26 mouse cellular contexts compared by ENCODE assay signal in genomic region chr1:172323298-172323697, GRCm38 (mm10). TPM values are rescaled to one million over a fixed set of nuclear protein-coding genes. Genes with fewer than 3 reads are reported as not detected.
A peak's percentile ranks its signal among the peaks of the same experiment; 100 is the strongest.
DNase-seq lines count a peak whose midpoint lies in the region; ATAC-seq and TF ChIP-seq lines count a peak whose summit lies in the region.
"Had no signal": no experiment of that assay in that cellular context is flagged by ENCODE, and none has a peak within 500 bp of the region (broad histone marks: within the 10 kb centered on the region; RNA-seq: fewer than 3 reads in every experiment).

No protein-coding gene starts in this region.

- H3K9me3 ChIP-seq in forebrain, embryonic 12.5 days = no peaks in the 10 kb centered on the region
- no peaks in the 10 kb centered on the region for H3K9me3 ChIP-seq in forebrain, embryonic 15.5 days
- H3K9me3 ChIP-seq in forebrain, embryonic 14.5 days (replicated peaks; ENCODE audit: control insufficient read depth, low read length) = no peaks in the 10 kb centered on the region
- H3K9me3 ChIP-seq in liver, embryonic 11.5 days (ENCODE audit: control insufficient read depth, low read length) = no peaks in the 10 kb centered on the region
- H3K9me3 ChIP-seq: embryonic facial prominence, embryonic 10.5 days; midbrain, embryonic 10.5 days had no signal

- 12% methylated on average over 5 of the region's 5 CpGs for WGBS in forebrain, embryonic 12.5 days
- 16% methylated on average over 5 of the region's 5 CpGs for WGBS in forebrain, embryonic 15.5 days
- WGBS in forebrain, embryonic 14.5 days = 14% methylated on average over 5 of the region's 5 CpGs
- WGBS in liver, embryonic 11.5 days = 43% methylated on average over 5 of the region's 5 CpGs

- H3K27ac ChIP-seq in forebrain, embryonic 12.5 days = 0 out of 2 replicates have a peak overlapping the region, but pooled peaks have one; percentile 8
- H3K27ac ChIP-seq in forebrain, embryonic 15.5 days (replicated peaks) = no peak overlapping the region
- peak overlapping the region; percentile 90 for H3K27ac ChIP-seq in layer of hippocampus, adult 2 months
- no peak overlapping the region; the same call in 1 of the 2 replicates for H3K27ac ChIP-seq in forebrain, embryonic 14.5 days (ENCODE audit: low read depth, low read length)
- no peak overlapping the region for H3K27ac ChIP-seq in liver, embryonic 11.5 days (ENCODE audit: low read depth, low read length)
- H3K27ac ChIP-seq: heart, adult 2 months; macrophage had no signal

- H3K36me3 ChIP-seq in forebrain, embryonic 12.5 days (replicated peaks) = peaks cover 31% of the 10 kb centered on the region
- H3K36me3 ChIP-seq in forebrain, embryonic 15.5 days = peaks cover 2% of the 10 kb centered on the region; the same call in 1 of the 2 replicates
- peaks cover 26% of the 10 kb centered on the region for H3K36me3 ChIP-seq in forebrain, embryonic 14.5 days (ENCODE audit: control insufficient read depth, insufficient read depth, low read length)
- peaks cover 3% of the 10 kb centered on the region; the same call in 1 of the 2 replicates for H3K36me3 ChIP-seq in liver, embryonic 11.5 days (ENCODE audit: control insufficient read depth, insufficient read depth, low read length)

- no peak overlapping the region for H3K4me3 ChIP-seq in forebrain, embryonic 12.5 days (replicated peaks)
- H3K4me3 ChIP-seq in forebrain, embryonic 15.5 days = no peak overlapping the region
- no peak overlapping the region for H3K4me3 ChIP-seq in layer of hippocampus, adult 2 months
- H3K4me3 ChIP-seq in forebrain, embryonic 14.5 days (ENCODE audit: low read depth, low read length) = no peak overlapping the region
- no peak overlapping the region for H3K4me3 ChIP-seq in liver, embryonic 11.5 days (ENCODE audit: low read depth, low read length)
- H3K4me3 ChIP-seq: embryonic facial prominence, embryonic 10.5 days; heart, adult 2 months; midbrain, embryonic 10.5 days had no signal

- H3K27me3 ChIP-seq in forebrain, embryonic 12.5 days = peaks cover 39% of the 10 kb centered on the region
- no peaks in the 10 kb centered on the region; the same call in 1 of the 2 replicates for H3K27me3 ChIP-seq in forebrain, embryonic 15.5 days
- no peaks in the 10 kb centered on the region for H3K27me3 ChIP-seq in forebrain, embryonic 14.5 days (replicated peaks; ENCODE audit: control insufficient read depth, insufficient read depth, low read length)
- peaks cover 44% of the 10 kb centered on the region for H3K27me3 ChIP-seq in liver, embryonic 11.5 days (replicated peaks; ENCODE audit: control insufficient read depth, insufficient read depth, low read length)

- H3K4me1 ChIP-seq in forebrain, embryonic 12.5 days = peaks cover 63% of the 10 kb centered on the region
- H3K4me1 ChIP-seq in forebrain, embryonic 15.5 days = peaks cover 55% of the 10 kb centered on the region
- peaks cover 10% of the 10 kb centered on the region for H3K4me1 ChIP-seq in forebrain, embryonic 14.5 days (ENCODE audit: control insufficient read depth, insufficient read depth, low read length)
- no peaks in the 10 kb centered on the region for H3K4me1 ChIP-seq in liver, embryonic 11.5 days (replicated peaks; ENCODE audit: control insufficient read depth, insufficient read depth, low read length)

- no peak for TF ChIP-seq CTCF in layer of hippocampus, adult 2 months (conservative IDR thresholded peaks at IDR 0.05)

- no peak for DNase-seq in layer of hippocampus, adult 2 months (ENCODE audit: low spot score in 2 of 2)
- DNase-seq in layer of hippocampus, adult 9-11 months = no peak
- DNase-seq in ES-CJ7 (ENCODE audit: low read depth, low spot score) = peak; percentile 72
- DNase-seq in forebrain, embryonic 14.5 days (ENCODE audit: low spot score) = no peak
- DNase-seq in liver, embryonic 11.5 days (ENCODE audit: low spot score) = no peak
- DNase-seq in spleen, postnatal 14 days (ENCODE audit: low spot score in 2 of 2) = no peak
- DNase-seq: adrenal gland, postnatal 10 days; gastrocnemius, postnatal 36 days; heart, adult 2 months; kidney, adult 18-20 months; kidney, postnatal 4 days; liver, postnatal 0 days; thymus, postnatal 36 days had no signal

- H3K4me2 ChIP-seq in forebrain, embryonic 12.5 days = no peak overlapping the region
- no peak overlapping the region for H3K4me2 ChIP-seq in forebrain, embryonic 15.5 days (replicated peaks)
- H3K4me2 ChIP-seq in forebrain, embryonic 14.5 days (ENCODE audit: low read length) = no peak overlapping the region
- H3K4me2 ChIP-seq in liver, embryonic 11.5 days = no peak overlapping the region

- H3K9ac ChIP-seq in forebrain, embryonic 12.5 days = no peak overlapping the region
- no peak overlapping the region for H3K9ac ChIP-seq in forebrain, embryonic 15.5 days (replicated peaks)
- H3K9ac ChIP-seq in forebrain, embryonic 14.5 days (ENCODE audit: low read length) = peak overlapping the region; percentile 7; the same call in 1 of the 2 replicates
- no peak overlapping the region for H3K9ac ChIP-seq in liver, embryonic 11.5 days (ENCODE audit: low read depth, low read length)
- H3K9ac ChIP-seq: liver, postnatal 0 days had no signal

- ATAC-seq in forebrain, embryonic 12.5 days (ENCODE audit: low FRiP score) = no peak
- ATAC-seq in forebrain, embryonic 15.5 days (replicated peaks) = no peak
- no peak for ATAC-seq in forebrain, embryonic 14.5 days
- ATAC-seq in liver, embryonic 11.5 days (replicated peaks; ENCODE audit: low FRiP score) = no peak
- ATAC-seq: inflammation-experienced regulatory T-cells, adult 6 months; liver, postnatal 0 days; lung, postnatal 0 days had no signal

RNA-seq across cellular contexts. Expression of gene Kcnj9, which starts 5.8 kb away (rescaled TPM):
- polyA plus RNA-seq in forebrain, embryonic 12.5 days (2016; fragmentation: Nextera tagmentation; extraction: Ambion mirVana) = 2.5 and 2.8 TPM in 2 replicates
- polyA plus RNA-seq in forebrain, embryonic 15.5 days (2015; fragmentation: Nextera tagmentation; extraction: Ambion mirVana) = 3.4 and 3.5 TPM in 2 replicates
- 10 to 100 TPM; 67.2 to 69.2 TPM for total RNA-seq in layer of hippocampus, adult 2 months (2021)
- polyA plus RNA-seq in forebrain, embryonic 14.5 days (2014; fragmentation: Nextera tagmentation; extraction: Ambion mirVana) = 1.3 and 1.5 TPM in 2 replicates
- polyA plus RNA-seq in liver, embryonic 11.5 days (2014; fragmentation: Nextera tagmentation; extraction: Ambion mirVana) = 0.39 and 0.51 TPM in 2 replicates
- total RNA-seq: common myeloid progenitor, adult 5-6 weeks; gastrocnemius, postnatal 36 days; heart, adult 2 months; MEL had no signal
- polyA plus RNA-seq: heart, embryonic 14.5 days; inflammation-experienced regulatory T-cells, adult 6 months; kidney, embryonic 16.5 days; limb, embryonic 11.5 days; lung, postnatal 0 days; stomach, embryonic 14.5 days had no signal

RNA-seq across cellular contexts. Expression of gene Kcnj10, which starts 17.7 kb away (rescaled TPM):
- polyA plus RNA-seq in forebrain, embryonic 12.5 days (2016; fragmentation: Nextera tagmentation; extraction: Ambion mirVana) = 0.93 and 1.2 TPM in 2 replicates
- polyA plus RNA-seq in forebrain, embryonic 15.5 days (2015; fragmentation: Nextera tagmentation; extraction: Ambion mirVana) = 1.7 and 1.9 TPM in 2 replicates
- total RNA-seq in layer of hippocampus, adult 2 months (2021) = 10 to 100 TPM; 83.2 to 91.6 TPM
- 1.5 and 1.6 TPM in 2 replicates for polyA plus RNA-seq in forebrain, embryonic 14.5 days (2014; fragmentation: Nextera tagmentation; extraction: Ambion mirVana)
- 0.10 TPM in 1 of 2 replicates, not detected in the other for polyA plus RNA-seq in liver, embryonic 11.5 days (2014; fragmentation: Nextera tagmentation; extraction: Ambion mirVana)
- total RNA-seq: gastrocnemius, postnatal 36 days had no signal
- polyA plus RNA-seq: heart, embryonic 14.5 days had no signal

RNA-seq across cellular contexts. Expression of gene Atp1a2, which starts 25.4 kb away (rescaled TPM):
- 9.5 and 10.8 TPM in 2 replicates for polyA plus RNA-seq in forebrain, embryonic 12.5 days (2016; fragmentation: Nextera tagmentation; extraction: Ambion mirVana)
- 32.2 and 33.1 TPM in 2 replicates for polyA plus RNA-seq in forebrain, embryonic 15.5 days (2015; fragmentation: Nextera tagmentation; extraction: Ambion mirVana)
- total RNA-seq in layer of hippocampus, adult 2 months (2021) = 100 to 1,000 TPM; 585 to 600 TPM
- 12.9 and 19.8 TPM in 2 replicates for polyA plus RNA-seq in forebrain, embryonic 14.5 days (2014; fragmentation: Nextera tagmentation; extraction: Ambion mirVana)
- polyA plus RNA-seq in liver, embryonic 11.5 days (2014; fragmentation: Nextera tagmentation; extraction: Ambion mirVana) = 0.16 and 0.22 TPM in 2 replicates
- total RNA-seq: common myeloid progenitor, adult 5-6 weeks; MEL had no signal
- polyA plus RNA-seq: macrophage had no signal

RNA-seq across cellular contexts. Expression of gene Pigm, which starts 53.0 kb away (rescaled TPM):
- 10.9 and 11.5 TPM in 2 replicates for polyA plus RNA-seq in forebrain, embryonic 12.5 days (2016; fragmentation: Nextera tagmentation; extraction: Ambion mirVana)
- polyA plus RNA-seq in forebrain, embryonic 15.5 days (2015; fragmentation: Nextera tagmentation; extraction: Ambion mirVana) = 4.7 TPM in 2 replicates
- total RNA-seq in layer of hippocampus, adult 2 months (2021) = 1 to 10 TPM; 8.3 to 9.2 TPM
- polyA plus RNA-seq in forebrain, embryonic 14.5 days (2014; fragmentation: Nextera tagmentation; extraction: Ambion mirVana) = 4.8 and 5.1 TPM in 2 replicates
- 7.7 and 7.8 TPM in 2 replicates for polyA plus RNA-seq in liver, embryonic 11.5 days (2014; fragmentation: Nextera tagmentation; extraction: Ambion mirVana)

Comparison
In these comparisons a context has a peak if more than half of its experiments do, and no peak if none do; other contexts are left out.
1. H3K27ac ChIP-seq: peak in forebrain, embryonic 12.5 days (single experiment) and layer of hippocampus, adult 2 months (single experiment); none in forebrain, embryonic 15.5 days (single experiment), forebrain, embryonic 14.5 days (single experiment) and liver, embryonic 11.5 days (single experiment).